Mouse (Mus musculus) retina, adult 2 months (tissue): Measurements from ENCODE around the gene Aifm2.

Source experiments
- DNase-seq: peaks from one replicate; pipeline ENCODE4 v3.0.0-alpha.2; 2012; ENCODE audit warnings: low read depth, low spot score

Aifm2 gene

GRCm38 (mm10) chr10:61714771-61715461 lies at the start of gene Aifm2:
TSS of gene Aifm2 (plus strand) at chr10:61715263.
- peak; percentile 53 for DNase-seq

DNA sequence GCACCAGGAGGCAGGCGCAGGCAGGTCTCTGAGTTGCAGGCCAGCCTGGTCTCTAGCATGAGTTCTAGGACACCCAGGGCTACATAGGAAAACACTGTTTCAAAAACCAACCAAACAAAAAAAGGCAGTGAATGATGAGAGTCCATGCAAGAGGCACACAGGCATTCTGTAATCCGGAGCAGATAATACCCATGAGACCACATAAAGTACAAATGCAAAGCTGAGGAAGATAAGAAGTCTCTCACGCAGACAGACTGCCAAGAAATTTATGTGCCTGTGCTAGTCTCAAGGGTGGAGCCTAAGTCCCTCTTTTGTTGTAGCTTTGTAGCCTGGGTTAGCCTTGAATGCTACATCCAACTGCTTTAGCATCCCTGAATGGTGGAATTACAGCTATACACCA lies 49.4 kb upstream of the Aifm2 start:
- no peak for DNase-seq

DNA sequence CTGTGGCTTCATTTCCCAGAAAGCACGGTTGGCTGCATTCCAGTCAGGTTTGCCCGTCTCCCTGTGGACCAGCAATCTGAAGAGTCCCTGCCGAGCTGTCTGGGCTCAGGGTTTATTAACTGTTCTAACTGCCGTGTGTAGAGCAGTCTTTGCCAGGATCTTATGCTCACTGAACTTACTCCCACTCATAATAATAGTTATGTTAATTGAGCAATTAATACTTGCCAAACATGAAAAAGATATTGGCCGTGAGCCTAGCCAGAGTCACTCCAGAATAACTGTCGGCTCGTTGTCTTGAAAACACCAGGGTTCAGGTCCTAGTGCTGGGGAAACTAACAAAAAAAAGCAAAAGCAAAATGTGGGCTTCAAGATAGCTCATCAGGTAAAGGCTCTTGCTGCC lies 45.8 kb upstream of the Aifm2 start:
- no peak for DNase-seq

DNA sequence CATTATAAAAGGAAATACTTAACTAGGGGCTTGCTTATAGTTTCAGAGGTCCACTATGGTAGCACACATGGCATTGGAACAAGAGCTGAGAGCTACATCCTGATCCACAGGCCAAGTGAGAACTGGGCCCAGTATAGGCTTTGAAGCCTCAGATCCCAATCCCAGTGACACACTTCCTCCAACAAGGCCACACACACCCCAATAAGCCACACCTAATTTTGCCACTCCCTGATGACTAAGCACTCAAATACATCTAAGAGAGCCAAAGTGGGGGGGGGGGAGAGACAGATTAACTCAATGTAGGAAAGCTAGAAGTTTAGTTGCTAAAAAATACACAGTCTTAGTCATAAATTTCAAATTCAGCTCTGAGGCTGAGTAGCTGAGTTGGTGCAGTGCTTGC lies 45.2 kb upstream of the Aifm2 start:
- no peak for DNase-seq

DNA sequence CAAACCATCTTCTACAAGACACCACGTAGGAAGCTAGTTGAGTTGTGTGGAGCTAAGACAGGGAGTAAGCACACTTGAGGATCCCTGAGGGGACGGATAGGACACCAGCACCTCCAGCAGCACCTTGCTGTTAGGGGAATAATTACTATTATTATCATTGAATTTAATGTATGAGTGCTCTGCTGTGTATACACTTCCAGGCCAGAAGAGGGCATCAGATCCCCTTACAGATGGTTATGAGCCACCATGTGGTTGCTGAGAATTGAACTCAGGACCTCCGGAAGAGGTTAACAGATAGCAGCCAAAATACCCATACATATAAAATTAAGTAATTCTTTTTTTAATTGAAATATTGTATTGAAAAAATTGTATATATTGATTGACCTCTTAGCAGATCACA lies 44.3 kb upstream of the Aifm2 start:
- DNase-seq: no peak

DNA sequence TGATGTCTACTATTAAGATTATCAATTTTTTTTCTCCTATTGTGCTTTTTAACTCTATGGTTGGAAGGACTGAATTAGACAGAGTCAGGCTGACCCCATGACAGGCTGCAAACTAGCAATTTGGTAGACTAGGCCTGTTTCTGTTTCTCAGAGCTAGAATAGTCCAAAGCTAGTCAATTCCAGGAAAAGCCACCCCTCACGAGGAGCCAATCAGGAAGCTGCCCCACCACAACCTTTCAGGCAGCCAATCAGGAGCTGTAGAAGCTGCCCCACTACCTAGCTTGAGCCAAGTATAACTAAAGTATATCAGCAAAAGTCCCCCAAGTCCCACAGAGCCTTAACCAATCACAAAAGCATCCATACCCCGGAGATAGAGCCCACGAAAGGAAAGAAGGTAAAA lies 39.1 kb upstream of the Aifm2 start:
- no peak for DNase-seq

GRCm38 (mm10) chr10:61679545-61679944 lies 35.5 kb upstream of the Aifm2 start:
- DNase-seq: no peak

GRCm38 (mm10) chr10:61680015-61680913 lies 34.8 kb upstream of the Aifm2 start, which contains the start of gene Sar1a:
TSS of gene Sar1a (plus strand) at chr10:61680299.
- peak; percentile 94 for DNase-seq

DNA sequence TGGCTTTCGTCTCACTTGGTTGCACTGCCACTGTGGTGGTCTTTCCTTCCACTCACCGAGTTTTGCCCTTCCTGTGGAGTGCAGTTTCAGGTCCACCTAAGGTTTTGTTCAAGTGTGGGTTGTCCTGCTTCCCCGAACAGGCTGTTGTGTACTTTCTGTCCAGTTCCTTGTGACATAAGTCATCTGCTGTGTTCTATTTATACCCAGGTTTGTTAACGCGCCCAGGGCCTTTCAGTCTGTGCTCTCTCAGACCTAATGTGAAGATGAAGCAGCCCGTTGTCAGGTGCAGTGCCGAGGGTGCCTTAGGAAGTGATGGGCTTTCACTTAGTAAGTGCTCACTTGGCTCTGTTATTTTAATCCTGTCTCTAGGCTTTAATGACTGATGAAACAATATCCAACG lies 25.7 kb upstream of the Aifm2 start:
- DNase-seq: no peak

- DNase-seq: no peak
Observed at GRCm38 (mm10) chr10:61693563-61693962, 21.5 kb upstream of the Aifm2 start.

DNA sequence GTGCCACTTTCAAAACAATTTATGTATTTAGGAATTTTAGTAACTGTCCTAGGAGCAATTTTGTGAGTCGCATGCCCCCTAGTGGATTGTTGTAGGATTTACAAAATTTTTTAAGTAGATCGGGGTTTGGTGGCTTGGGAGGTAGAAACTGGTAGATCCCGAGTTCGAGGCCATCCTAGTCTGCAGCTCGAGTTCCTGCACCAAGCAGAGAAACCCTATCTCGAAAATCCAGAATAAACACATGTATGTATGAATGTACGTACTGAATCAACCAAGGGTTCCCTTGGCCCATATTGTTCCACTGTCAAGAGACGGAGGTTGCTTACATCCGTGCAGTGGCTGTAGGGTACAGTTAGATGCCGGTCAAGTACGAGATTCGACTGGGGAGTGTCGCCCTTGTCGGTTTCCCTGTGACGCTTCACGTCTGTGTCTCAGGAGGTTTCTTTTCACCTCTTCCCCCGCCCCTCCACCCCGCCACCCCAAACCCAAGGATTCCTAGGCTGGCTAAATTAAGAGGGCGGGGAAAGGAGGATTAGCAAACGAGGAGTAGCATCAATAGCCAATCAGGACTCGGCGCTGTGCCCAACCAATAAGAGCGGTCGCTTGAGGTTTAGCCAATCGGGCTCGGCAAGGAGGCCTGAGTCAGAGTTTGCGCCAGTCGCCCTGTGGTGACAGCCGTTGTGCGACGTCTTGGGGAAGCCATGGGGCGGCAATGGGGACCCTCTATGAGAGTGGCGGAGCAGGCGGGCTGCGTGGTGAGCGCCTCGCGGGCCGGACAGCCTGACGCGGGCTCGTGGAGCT lies 20.0 kb upstream of the Aifm2 start, which contains the start of gene Tysnd1:
Gene Tysnd1, plus strand, starts transcription at position 645 of the 801 bp plus-strand sequence.
- DNase-seq: peak; percentile 94

GRCm38 (mm10) chr10:61695703-61696559 lies 19.1 kb upstream of the Aifm2 start:
- DNase-seq: no peak

DNA sequence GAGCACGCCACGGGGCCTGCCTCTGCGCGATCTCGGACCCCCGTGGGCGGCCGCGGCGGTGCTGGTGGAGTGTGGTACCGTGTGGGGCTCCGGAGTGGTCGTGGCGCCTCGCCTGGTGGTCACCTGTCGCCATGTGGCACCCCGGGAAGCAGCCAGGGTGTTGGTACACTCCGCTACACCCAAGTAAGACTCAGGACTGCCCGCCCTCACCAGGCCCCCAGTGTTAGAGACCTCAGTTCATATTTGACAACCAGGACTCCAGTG lies 18.6 kb upstream of the Aifm2 start:
- no peak for DNase-seq

DNA sequence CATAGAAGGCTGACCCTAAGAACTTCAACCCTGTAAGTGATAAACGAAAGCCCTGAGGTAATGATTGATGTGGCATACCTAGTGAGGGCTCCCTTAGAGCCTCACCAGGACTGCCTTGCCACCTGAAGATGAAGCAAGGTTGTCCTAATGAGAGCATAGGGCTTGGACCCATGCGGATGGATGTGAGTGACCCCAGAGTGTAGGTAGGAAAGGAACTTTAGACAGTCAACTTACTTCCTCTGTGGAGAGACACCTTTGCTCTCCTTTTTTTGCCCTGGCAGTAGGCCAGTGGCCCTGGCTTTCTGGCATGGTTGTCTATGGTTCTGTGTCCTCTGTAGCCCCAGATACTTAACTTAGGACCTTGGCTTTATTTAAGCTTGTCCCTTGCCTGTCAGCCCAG lies 18.0 kb upstream of the Aifm2 start:
- DNase-seq: no peak

DNA sequence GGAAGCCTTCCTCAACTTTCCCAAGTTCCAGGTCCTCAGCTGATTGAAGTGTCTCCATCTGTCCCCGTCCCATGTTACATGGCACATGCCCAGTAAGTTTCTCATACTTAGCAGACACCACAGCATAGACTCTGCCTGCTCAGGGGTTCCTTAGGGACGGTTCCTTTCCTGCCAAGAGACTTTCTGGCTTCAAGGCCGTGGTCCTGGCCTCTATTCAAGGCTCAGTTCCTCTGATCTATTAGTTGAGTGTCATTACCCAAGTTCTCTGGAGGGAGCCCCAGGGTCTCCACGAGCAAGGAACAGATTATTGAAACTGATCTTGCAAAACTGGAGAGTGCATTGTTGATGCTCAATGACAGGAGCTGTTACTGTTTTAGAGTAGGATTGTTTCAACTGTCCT lies 10.4 kb upstream of the Aifm2 start:
- DNase-seq: no peak

DNA sequence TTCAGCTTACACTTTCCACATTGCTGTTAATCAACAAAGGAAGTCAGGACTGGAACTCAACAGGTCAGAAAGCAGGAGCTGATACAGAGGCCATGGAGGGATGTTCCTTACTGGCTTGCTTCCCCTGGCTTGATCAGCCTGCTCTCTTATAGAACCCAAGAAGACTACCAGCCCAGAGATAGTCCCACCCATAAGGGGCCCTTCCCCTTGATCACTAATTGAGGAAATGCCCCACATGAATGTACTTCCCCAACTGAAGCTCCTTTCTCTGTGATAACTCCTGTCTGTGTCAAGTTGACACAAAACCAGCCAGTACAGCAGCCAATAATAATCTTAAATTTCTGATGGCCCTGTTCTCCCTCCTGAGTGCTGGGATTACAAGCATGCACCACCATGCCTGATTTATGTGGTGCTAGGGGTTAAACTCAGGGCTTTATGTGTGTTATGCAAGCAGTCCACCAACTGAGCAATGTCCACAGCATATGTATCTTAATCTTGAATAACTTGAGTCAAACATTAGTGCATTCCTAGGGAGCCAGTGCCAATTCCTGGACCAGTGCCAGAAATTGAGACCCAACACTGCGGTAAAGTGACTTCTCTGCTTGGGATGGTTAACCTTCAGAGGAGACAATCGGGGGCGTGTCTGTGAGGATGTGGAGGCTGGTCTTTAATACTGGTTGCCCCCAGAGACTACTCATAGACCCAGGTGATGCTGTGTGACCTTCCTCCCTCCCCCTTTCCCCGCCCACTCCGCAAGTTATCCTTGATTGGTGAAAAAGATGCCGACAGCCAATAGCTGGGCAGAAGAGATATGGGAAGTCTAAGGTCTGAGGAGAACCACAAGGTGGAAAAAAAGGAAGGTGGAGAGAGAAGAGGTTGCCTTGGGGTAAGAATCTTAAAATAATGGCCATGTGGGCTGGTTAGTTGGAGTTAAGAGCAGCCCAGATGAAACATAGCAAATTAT lies 8.4 kb upstream of the Aifm2 start:
- no peak for DNase-seq

GRCm38 (mm10) chr10:61713601-61714000 lies 1.5 kb upstream of the Aifm2 start:
- DNase-seq: no peak

GRCm38 (mm10) chr10:61714146-61714545 lies 917 bp upstream of the Aifm2 start:
- DNase-seq: no peak

DNA sequence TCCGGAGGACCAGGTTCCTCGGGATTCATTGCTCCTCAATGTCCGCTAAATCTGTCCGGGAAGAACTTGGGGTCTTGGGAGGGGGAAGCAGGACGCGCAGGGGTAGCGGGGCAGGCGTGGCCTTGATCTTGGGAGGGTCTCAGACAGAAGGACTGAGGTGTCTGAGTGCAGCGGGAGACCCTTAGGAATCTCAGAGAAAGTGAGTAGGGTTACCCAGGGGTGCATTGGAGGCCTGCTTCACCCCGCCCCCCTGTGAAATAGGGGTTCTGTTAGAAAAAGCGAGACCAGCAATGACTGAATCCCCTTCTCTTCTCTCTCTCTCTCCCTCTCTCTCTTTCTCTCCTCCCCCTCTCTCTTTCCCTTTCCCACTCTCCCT lies 387 bp downstream of the Aifm2 start:
- no peak for DNase-seq
